In the genomic region with DNA sequence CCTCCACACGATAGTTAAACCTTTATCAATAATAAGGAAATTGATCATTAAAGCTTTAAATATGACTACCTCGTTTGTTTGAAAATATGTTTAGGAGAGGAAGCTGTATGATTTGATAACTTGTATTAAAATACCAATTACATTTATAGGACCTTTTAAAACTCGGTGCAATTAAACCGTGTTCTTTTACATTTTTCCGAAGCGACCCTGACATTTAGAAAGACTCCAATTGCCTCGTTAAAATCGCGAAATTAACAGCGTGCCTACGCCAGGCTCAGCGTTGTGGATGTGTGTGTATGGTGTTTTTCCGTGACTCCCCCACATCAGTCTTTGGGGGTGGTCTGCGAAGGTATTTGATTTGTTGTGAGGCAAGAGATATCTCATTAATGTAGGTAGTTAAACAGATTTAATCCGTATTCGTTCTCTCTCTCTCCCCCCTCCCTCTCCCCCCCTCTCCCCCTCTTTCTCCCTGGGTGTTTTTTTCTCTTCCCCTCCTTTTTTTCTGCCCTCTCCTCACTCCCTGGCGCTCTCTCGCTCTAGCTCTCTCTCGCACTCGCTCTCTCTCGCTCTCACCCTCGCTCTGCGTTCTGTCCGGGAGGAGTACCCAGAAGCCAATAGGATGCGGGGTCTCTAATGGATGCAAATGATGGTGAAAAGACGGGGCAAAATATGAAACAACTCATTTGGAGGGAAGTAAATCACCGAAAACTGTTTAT, we compare ENCODE assay signal across 12 mouse cellular contexts. TPM values are rescaled to one million over a fixed set of nuclear protein-coding genes. Genes with fewer than 3 reads are reported as not detected.
DNase-seq lines count a peak whose midpoint lies in the region; ATAC-seq and TF ChIP-seq lines count a peak whose summit lies in the region.
"Had no signal": no experiment of that assay in that cellular context is flagged by ENCODE, and none has a peak within 500 bp of the region (broad histone marks: within the 10 kb centered on the region; RNA-seq: fewer than 3 reads in every experiment).

A gene (plus strand): TSS at position 51 of the 716 bp plus-strand sequence.

- H3K4me1 ChIP-seq in lung, embryonic 14.5 days (ENCODE audit: insufficient read depth): no peaks in the 10 kb centered on the region
- peaks cover 49% of the 10 kb centered on the region for H3K4me1 ChIP-seq in kidney, embryonic 15.5 days
- H3K4me1 ChIP-seq in stomach, embryonic 14.5 days (ENCODE audit: control insufficient read depth, insufficient read depth, low read length): no peaks in the 10 kb centered on the region

- peak within 1 kb of the TSS; percentile 86 for H3K4me2 ChIP-seq in lung, embryonic 14.5 days
- peak within 1 kb of the TSS; percentile 90 for H3K4me2 ChIP-seq in kidney, embryonic 15.5 days
- peak within 1 kb of the TSS; percentile 51 for H3K4me2 ChIP-seq in stomach, embryonic 14.5 days (replicated peaks; ENCODE audit: low read depth, low read length)
- H3K4me2 ChIP-seq: forebrain, embryonic 15.5 days; liver, embryonic 13.5 days had no signal

- WGBS in lung, embryonic 14.5 days: under 1% methylated on average over 27 of the region's 27 CpGs
- under 1% methylated on average over 27 of the region's 27 CpGs for WGBS in kidney, embryonic 15.5 days
- WGBS in stomach, embryonic 14.5 days: 1% methylated on average over 27 of the region's 27 CpGs

- DNase-seq in lung, embryonic 14.5 days: peak; percentile 58
- no peak for DNase-seq in lung, postnatal 36 days
- DNase-seq in adrenal gland, postnatal 4 days (ENCODE audit: low spot score in 2 of 2): no peak
- no peak for DNase-seq in frontal cortex, postnatal 14 days (ENCODE audit: low spot score in 2 of 2)
- no peak for DNase-seq in ovary, adult 18-20 months (ENCODE audit: low spot score)
- DNase-seq: cerebellum, adult 11-12 months; liver, embryonic 13.5 days had no signal

- H3K9ac ChIP-seq in lung, embryonic 14.5 days: peak within 1 kb of the TSS; percentile 56; the same call in 1 of the 2 replicates
- peak within 1 kb of the TSS; percentile 96 for H3K9ac ChIP-seq in kidney, embryonic 15.5 days
- H3K9ac ChIP-seq in stomach, embryonic 14.5 days (replicated peaks; ENCODE audit: low read depth, low read length): peak within 1 kb of the TSS; percentile 60; the same call in 1 of the 2 replicates
- H3K9ac ChIP-seq: forebrain, embryonic 15.5 days; liver, embryonic 13.5 days had no signal

- peaks cover 90% of the 10 kb centered on the region for H3K27me3 ChIP-seq in lung, embryonic 14.5 days (ENCODE audit: insufficient read depth, low read length)
- peaks cover 3% of the 10 kb centered on the region; the same call in 1 of the 2 replicates for H3K27me3 ChIP-seq in kidney, embryonic 15.5 days
- peaks cover 25% of the 10 kb centered on the region for H3K27me3 ChIP-seq in stomach, embryonic 14.5 days (ENCODE audit: control insufficient read depth, insufficient read depth, low read length)

- TF ChIP-seq CTCF in lung, embryonic 14.5 days (IDR thresholded peaks at IDR 0.05; ENCODE audit: low read depth): no peak

- no peak for ATAC-seq in lung, embryonic 14.5 days (ENCODE audit: insufficient read depth)
- ATAC-seq in kidney, embryonic 15.5 days (replicated peaks; ENCODE audit: low FRiP score): no peak
- ATAC-seq in stomach, embryonic 14.5 days (ENCODE audit: insufficient number of reproducible peaks, insufficient read depth, low FRiP score, low read depth): no peak
- no peak for ATAC-seq in cerebellum, adult (ENCODE audit: insufficient number of reproducible peaks, low FRiP score, low TSS enrichment)
- ATAC-seq: forebrain, embryonic 15.5 days had no signal

- no peak within 1 kb of the TSS; the same call in 1 of the 2 replicates for H3K27ac ChIP-seq in lung, embryonic 14.5 days (ENCODE audit: low read depth)
- H3K27ac ChIP-seq in kidney, embryonic 15.5 days: peak within 1 kb of the TSS; percentile 100
- H3K27ac ChIP-seq in stomach, embryonic 14.5 days (ENCODE audit: low read length): peak within 1 kb of the TSS; percentile 89; the same call in 1 of the 2 replicates
- H3K27ac ChIP-seq: forebrain, embryonic 15.5 days; liver, embryonic 13.5 days had no signal

- H3K36me3 ChIP-seq in lung, embryonic 14.5 days (ENCODE audit: insufficient read depth): no peaks in the 10 kb centered on the region
- H3K36me3 ChIP-seq in kidney, embryonic 15.5 days: no peaks in the 10 kb centered on the region
- no peaks in the 10 kb centered on the region for H3K36me3 ChIP-seq in stomach, embryonic 14.5 days (ENCODE audit: control insufficient read depth, insufficient read depth, low read length)
- H3K36me3 ChIP-seq: forebrain, embryonic 15.5 days; liver, embryonic 13.5 days had no signal

- H3K9me3 ChIP-seq in lung, embryonic 14.5 days (ENCODE audit: low read depth, low read length): no peaks in the 10 kb centered on the region
- no peaks in the 10 kb centered on the region for H3K9me3 ChIP-seq in kidney, embryonic 15.5 days (replicated peaks)
- no peaks in the 10 kb centered on the region for H3K9me3 ChIP-seq in stomach, embryonic 14.5 days (ENCODE audit: control insufficient read depth, low read depth, low read length)
- H3K9me3 ChIP-seq: forebrain, embryonic 15.5 days; liver, embryonic 13.5 days had no signal

- peak within 1 kb of the TSS; percentile 48 for H3K4me3 ChIP-seq in lung, embryonic 14.5 days (ENCODE audit: low read depth, low read length)
- H3K4me3 ChIP-seq in kidney, embryonic 15.5 days (replicated peaks): peak within 1 kb of the TSS; percentile 80
- peak within 1 kb of the TSS; percentile 43 for H3K4me3 ChIP-seq in stomach, embryonic 14.5 days (ENCODE audit: low read depth, low read length)
- H3K4me3 ChIP-seq: forebrain, embryonic 15.5 days; liver, embryonic 13.5 days had no signal

RNA-seq across cellular contexts. Expression of the gene that starts here (rescaled TPM):
- 0.99 and 1.4 TPM in 2 replicates for polyA plus RNA-seq in lung, embryonic 14.5 days (2014; fragmentation: Nextera tagmentation; extraction: Ambion mirVana)
- total RNA-seq in adrenal gland, postnatal 4 days (2021): 10 to 100 TPM; 58.4 to 61.2 TPM
- polyA plus RNA-seq in kidney, embryonic 15.5 days (2015; fragmentation: Nextera tagmentation; extraction: Ambion mirVana): 8.9 and 9.8 TPM in 2 replicates
- 2.3 and 2.7 TPM in 2 replicates for polyA plus RNA-seq in stomach, embryonic 14.5 days (2014; fragmentation: Nextera tagmentation; extraction: Ambion mirVana)
- total RNA-seq: hematopoietic stem cell, adult 5-6 weeks had no signal
- polyA plus RNA-seq: forebrain, embryonic 15.5 days; liver, embryonic 13.5 days had no signal
